Mouse (Mus musculus) olfactory bulb, adult 2 months (tissue): ENCODE data around the gene Slc39a2.
"Not testable (repeated sequence)": the region's sequence is repeated elsewhere in the genome, so short reads cannot be mapped to it uniquely, and the experiment has no call there.

Experiments
- CTCF ChIP-seq: fragments of 200-500 bp; IDR thresholded peaks from 2 replicates; pipeline ENCODE4 v1.5.1; 2012; ENCODE audit warnings: low read depth, mild to moderate bottlenecking, low read length, moderate library complexity; ENCODE audit not compliant: insufficient read depth
- POLR2A ChIP-seq: fragments of 200-500 bp; IDR thresholded peaks from 2 replicates; pipeline ENCODE4 v1.6.1; 2012; ENCODE audit warnings: mild to moderate bottlenecking, low read depth, low read length, moderate library complexity; ENCODE audit not compliant: insufficient read depth

DNA sequence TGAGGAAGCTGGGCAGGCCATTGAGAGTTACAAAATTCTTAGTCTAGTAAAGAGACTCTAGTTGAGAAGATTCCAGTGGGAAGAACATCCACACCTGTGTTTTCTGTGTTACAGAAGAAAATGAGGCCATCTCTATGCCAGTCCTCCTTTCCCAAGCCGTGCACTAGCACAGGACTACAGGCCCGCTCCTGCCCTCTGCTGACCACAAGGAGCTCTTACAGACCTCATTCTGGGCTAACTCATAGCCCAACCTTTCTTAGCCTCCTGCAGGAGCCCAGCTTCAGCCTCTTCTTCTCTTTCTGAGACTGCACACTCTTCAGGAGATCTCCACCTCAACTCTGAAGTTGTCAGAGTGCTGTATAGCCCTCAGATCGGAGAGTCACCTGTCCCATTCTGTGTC is 41.7 kb upstream of the Slc39a2 start:
- TF ChIP-seq CTCF, POLR2A: not testable (repeated sequence)
